Mouse (Mus musculus): ENCODE measurements at regions not wholly inside any gene's neighbourhood (a gene's known extent, or its start where the extent isn't known, plus 50 kb on each side); places are given as distances from the start of the nearest gene placed in this dataset.

DNA sequence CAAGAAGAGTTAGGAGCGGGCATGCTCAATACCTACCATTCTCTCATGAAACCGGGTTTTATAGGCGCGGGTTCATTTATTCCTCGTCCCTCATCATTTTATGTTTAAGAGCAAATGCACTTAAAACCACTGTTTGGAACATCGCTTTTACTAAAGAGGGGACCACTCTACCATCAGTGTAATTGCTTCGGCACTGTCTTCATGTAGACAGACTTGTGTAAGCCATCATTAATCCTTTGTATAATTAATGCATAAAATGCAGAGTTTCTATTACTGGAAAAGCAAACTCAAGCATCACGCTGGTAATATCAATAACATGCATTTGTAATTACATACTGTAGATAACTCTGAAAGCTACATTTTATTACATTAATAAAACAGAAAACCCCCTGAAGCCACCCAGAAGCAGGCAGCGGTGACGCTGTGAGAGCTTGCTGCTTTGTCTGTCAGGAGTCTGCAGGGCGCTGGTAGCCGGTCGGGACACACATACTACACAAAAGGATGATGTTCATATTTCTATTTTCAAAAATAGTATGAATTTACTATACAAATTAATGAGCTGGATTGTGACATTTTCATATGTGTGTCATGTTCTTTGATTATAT is 99.2 kb downstream of the Zfp281 start:
- no peak for ATAC-seq

DNA sequence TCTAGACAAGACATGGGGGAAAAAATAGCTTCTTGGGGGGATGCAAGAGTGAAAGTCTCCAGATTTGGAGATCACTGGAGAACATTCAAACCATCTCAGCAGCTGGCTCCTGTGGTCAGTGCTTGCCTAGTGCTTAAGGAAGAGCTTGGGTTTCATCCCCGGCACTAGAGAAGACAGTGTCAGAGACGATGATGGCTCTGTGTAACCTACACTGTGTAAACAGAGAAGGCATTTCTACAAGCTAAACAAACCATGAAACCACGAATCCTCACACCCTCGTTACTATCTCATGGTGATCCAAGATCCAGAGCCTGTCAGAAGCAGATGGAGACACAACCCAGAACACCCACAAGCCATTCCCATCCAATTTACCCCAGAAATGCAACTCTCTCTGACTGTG is 100.5 kb downstream of the Zfp281 start:
- ATAC-seq = no peak

DNA sequence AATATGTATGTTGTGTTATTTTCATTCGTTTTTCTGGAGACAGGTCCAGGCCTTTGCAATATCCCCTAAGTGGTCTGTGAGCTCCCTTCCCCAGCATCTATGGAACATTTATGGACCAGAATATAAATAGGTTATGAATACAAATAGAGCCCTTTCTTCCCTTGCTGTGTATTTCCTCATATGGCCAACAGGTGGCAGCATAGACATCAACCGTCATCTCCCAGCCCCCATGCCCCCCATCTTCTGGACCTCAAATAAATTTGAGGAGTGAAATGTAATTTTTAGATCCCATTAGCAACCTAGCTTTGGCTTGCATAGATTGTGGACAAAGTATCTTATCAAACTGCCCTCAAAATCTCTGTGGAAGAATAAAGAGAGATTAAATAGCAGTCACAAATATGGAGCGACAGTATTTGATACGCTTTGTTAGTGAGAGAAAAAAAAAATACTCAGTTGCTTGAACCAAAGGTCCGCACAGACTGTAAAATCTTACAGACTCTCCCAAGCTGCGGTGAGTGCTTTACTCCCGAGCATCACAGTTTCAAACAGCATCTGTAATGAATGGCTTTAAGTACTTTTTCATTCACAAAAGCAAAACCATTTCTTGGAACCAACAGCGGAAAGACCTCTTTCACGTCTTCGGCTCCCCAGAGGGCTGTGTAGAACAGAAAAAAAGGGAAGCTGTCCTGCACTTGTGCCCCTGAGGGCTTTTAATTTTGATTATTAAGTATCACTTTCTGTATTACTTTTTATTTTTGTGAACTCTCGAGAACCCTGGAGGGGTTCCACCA is 101.6 kb downstream of the Zfp281 start:
- ATAC-seq = peak; percentile 60

DNA sequence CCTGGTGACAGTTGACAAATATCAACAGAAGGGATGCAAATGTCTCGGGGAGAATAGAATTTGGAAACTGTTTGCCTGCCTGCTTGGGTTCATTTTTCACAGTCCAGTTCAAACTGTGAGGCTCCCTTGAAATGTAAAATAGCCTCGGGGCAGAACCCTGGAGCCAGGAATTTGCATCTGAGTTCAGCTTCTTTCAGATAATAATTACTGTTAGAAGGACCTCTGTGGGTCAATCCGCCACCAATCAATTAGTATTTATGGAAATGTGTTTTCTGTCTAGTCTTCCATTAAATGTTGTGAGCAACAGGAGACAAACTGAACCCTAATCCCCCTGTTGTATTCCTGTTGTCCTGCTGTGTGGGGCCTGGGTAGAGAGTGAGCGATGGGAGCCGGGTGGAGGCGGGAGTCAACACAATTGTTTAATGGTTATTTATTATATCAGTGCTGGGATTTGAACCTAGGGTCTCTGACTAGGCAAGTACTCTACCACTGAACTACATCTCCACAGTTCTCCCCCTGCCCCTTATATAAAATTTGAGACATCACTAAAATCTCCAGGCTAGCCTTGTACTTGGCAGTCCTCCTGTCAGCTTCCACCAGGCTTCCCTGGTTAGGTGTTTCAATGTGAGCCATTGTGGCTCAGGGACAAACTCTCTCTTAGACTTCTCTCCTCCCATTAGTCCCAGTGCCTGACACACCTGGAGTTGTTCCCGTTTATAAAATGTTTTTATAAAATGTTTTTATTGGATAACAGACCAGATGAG is 103.3 kb downstream of the Zfp281 start:
- ATAC-seq = no peak

DNA sequence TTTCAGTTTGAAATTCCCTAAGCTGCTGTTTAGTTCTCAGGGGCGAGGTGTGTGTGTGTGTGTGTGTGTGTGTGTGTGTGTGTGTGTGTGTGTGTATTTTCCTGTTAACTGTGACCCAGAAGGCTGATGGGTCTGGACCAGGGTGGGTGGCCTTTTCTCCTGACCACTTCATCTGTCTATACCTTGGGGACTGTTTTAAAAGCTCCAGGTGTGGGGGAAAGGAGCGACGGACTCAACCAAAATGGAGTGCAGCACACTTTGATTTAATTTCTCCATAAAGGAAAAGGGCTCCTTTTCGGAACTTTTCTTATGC is 103.9 kb downstream of the Zfp281 start:
- ATAC-seq = no peak

GRCm38 (mm10) chr1:136730638-136731037 is 105.9 kb downstream of the Zfp281 start:
- no peak for ATAC-seq

DNA sequence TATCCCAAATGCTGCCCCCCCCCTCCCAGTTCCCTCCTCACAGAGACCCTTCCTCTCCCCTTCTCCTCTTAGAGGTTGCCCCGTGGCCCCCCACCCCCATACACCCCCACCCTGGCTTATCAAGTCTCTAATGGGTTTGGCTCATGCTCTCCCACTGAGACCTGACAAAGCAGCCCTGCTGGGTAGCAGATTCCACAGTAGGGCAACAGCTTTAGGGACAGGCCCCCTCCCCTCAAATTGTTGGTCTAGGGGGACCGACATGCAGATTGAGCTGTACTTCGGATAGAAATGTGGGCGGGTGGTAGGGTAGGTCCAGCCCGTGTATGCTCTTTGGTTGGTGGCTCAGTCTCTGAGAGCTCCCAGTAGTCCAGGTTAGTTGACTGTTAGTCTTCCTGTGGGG is 113.3 kb downstream of the Zfp281 start:
- no peak for ATAC-seq

DNA sequence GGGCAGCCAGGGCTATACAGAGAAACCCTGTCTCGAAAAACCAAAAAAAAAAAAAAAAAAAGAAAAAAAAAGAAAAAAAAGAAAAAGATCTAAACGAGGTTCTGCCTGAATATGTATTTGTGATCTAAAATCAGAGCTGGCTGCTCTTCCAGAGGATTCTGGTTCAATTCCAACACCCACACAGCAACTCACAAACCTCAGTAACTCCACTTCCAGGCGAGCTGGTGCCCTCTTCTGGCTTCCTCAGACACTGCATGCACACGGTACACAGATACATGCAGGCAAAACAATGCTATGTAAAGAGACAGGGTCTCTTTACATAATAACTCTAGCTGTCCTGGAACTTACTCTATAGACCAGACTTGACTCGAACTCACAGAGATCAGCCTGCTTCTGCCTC is 114.8 kb downstream of the Zfp281 start:
- peak; percentile 41 for ATAC-seq

GRCm38 (mm10) chr1:136741061-136741460 is 116.4 kb downstream of the Zfp281 start:
- ATAC-seq = no peak

GRCm38 (mm10) chr1:136749188-136749587 is 124.5 kb downstream of the Zfp281 start:
- no peak for ATAC-seq

DNA sequence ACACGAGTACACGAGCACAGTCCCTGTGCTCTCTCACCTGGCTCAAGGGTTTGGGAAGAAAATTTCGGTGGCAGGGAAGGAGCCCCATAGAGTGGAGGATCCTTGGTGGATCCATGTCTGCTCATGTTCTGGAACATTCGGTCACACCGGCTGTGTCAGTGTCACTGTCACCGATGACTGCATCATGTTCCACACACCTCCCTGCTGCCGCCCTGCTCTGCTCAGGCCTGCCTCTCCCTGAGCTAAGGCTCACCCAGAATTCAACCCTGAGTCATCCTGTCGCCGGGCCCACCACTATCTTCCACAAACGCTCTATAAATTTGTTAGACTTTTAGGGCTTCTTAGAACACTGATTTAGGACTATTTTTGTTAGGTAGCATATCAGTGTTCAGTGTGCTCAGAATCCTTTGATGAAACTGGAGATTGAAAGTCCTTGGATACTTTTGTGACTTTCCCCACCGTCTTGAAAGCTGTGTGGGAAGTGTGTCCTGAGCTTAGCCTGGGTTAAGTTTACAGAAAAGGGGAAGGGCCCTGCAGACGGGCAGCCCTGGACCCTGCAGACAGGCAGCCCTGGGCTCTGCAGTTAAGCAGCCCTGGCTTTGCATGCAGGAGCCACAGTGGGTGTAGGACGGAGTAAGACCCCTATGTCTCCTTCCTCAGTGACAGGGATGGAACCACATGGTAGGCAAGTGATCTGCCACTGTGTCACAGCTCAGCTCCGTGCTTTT is 126.9 kb downstream of the Zfp281 start:
- no peak for ATAC-seq

GRCm38 (mm10) chr1:136754286-136754685 is 129.6 kb downstream of the Zfp281 start:
- no peak for ATAC-seq

DNA sequence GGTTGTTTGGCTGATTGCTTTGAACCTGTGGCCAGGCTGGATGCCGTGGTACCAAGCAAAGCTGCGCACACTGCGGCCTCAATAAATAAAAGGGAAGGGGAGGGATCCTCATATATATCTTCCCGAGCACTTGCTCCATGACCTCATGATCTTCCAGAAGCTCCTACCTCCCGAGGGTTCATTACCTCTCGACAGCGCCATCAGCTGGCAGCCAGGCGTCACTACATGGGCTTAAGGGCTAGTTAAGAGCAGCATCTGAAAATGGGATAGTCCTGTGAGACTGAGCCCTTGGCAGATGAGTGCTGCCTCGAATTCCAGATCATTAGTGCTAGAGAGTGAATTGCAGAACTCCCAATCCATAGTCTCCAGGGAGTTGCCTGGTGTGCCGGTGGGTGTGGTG is 134.0 kb downstream of the Zfp281 start:
- ATAC-seq = no peak

GRCm38 (mm10) chr1:136759164-136759563 is 134.5 kb downstream of the Zfp281 start:
- ATAC-seq = no peak

GRCm38 (mm10) chr1:136761467-136761866 is 136.8 kb downstream of the Zfp281 start:
- no peak for ATAC-seq

- ATAC-seq = peak; percentile 28
These were observed 144.3 kb downstream of the Zfp281 start for GRCm38 (mm10) chr1:136768969-136769401.

- ATAC-seq = no peak
These were observed 149.0 kb downstream of the Zfp281 start for GRCm38 (mm10) chr1:136773743-136774142.

- no peak for ATAC-seq
These were observed 151.5 kb downstream of the Zfp281 start for GRCm38 (mm10) chr1:136776211-136776610.

- ATAC-seq = no peak
These were observed 152.7 kb downstream of the Zfp281 start for GRCm38 (mm10) chr1:136777263-136777980.

DNA sequence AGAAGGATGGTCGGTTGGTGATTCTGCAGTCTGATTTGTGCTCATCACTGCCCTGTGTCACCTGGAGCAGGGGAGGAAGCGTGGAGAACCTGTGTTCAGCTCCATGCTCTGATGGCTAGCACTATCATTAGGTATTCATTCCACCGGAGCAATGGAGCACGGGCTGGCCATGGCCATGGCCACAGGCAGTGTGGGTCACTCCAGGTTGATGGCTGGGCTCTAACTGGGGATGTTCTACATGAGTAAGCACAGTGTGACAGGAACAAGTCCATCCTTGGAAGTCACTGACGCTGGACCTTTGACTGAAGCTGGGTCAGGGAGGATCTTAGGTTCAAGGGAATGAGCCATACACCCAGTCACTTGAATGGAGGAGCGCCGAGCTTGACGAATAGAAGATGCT is 154.7 kb downstream of the Zfp281 start:
- no peak for ATAC-seq

DNA sequence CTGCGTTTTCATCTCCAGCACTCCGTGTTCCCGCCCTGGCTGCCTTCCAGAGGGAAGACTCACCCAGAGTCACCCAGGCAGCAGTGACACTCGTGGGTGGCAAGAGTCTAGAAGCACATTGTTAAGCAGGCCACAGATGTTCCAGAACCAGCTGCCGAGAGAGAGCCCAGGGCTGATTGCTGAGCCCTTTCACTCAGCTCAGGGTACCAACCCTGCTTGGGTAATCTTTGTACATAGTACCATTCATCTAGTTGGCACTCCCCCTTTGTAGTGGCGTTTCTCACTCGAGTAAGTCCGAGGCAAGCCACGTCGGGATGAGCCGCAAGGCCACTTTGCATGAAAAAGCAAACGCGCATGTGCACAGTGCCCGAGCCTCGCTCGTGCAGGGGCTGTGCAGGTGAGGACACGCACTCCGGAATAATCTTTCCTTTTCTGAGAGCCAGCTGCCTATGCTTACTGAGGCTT is 156.9 kb downstream of the Zfp281 start:
- no peak for ATAC-seq

GRCm38 (mm10) chr1:136782261-136782660 is 157.6 kb downstream of the Zfp281 start:
- ATAC-seq = no peak

Measured in inflammation-experienced regulatory T-cells, adult 6 months (primary cell).